Mouse (Mus musculus) forebrain, embryonic 15.5 days (tissue): ENCODE measurements around the gene Coro7. TPM values are rescaled to one million over a fixed set of nuclear protein-coding genes. Genes with fewer than 3 reads are reported as not detected.

Source experiments
- ATAC-seq: fragments of 200-750 bp; cut with Nextera tagmentation; replicated peaks from 2 replicates; pipeline ENCODE4 v1.8.0; 2017; ENCODE audit warnings: mild to moderate bottlenecking, moderate TSS enrichment, moderate library complexity
- H3K27ac ChIP-seq: fragments of 300-500 bp; sonication (generic); replicated peaks from 2 replicates; pipeline ENCODE4 v1.5.1; 2015; ENCODE audit warnings: mild to moderate bottlenecking, inconsistent platforms
- H3K27me3 ChIP-seq: fragments of 300-500 bp; sonication (generic); 2 replicates; pipeline ENCODE4 v1.6.1; 2015; ENCODE audit warnings: inconsistent platforms
- H3K36me3 ChIP-seq: fragments of 300-500 bp; sonication (generic); 2 replicates; pipeline ENCODE4 v1.6.1; 2015; ENCODE audit warnings: mild to moderate bottlenecking, inconsistent platforms
- H3K4me1 ChIP-seq: fragments of 300-500 bp; sonication (generic); 2 replicates; pipeline ENCODE4 v1.6.1; 2015; ENCODE audit warnings: inconsistent platforms
- H3K4me2 ChIP-seq: fragments of 300-500 bp; sonication (generic); replicated peaks from 2 replicates; pipeline ENCODE4 v1.6.1; 2015; ENCODE audit warnings: mild to moderate bottlenecking, inconsistent platforms
- H3K4me3 ChIP-seq: fragments of 300-500 bp; sonication (generic); 2 replicates; pipeline ENCODE4 v1.5.1; 2015; ENCODE audit warnings: mild to moderate bottlenecking, inconsistent platforms
- H3K9ac ChIP-seq: fragments of 300-500 bp; sonication (generic); replicated peaks from 2 replicates; pipeline ENCODE4 v1.6.1; 2015; ENCODE audit warnings: mild to moderate bottlenecking, inconsistent platforms
- H3K9me3 ChIP-seq: fragments of 300-500 bp; sonication (generic); 2 replicates; pipeline ENCODE4 v1.6.1; 2016; ENCODE audit warnings: inconsistent platforms
- WGBS: fragments of 180-500 bp; shearing (Covaris S2); methylation state at CpG from one replicate; pipeline ENCODE4 v1.1.7; 2015; ENCODE audit warnings: mixed read lengths; 5-methylcytosine and 5-hydroxymethylcytosine counted together
- polyA plus RNA-seq: library from polyadenylated mRNA; unstranded; fragments of >200 nt; fragmentation: Nextera tagmentation; extraction: Ambion mirVana; gene quantifications from 2 replicates; pipeline ENCODE4 v1.2.1, GENCODE M21; 2015

Gene Coro7
- polyA plus RNA-seq, 1 experiment from 2014 or later, result 25.0 TPM

- no peak overlapping the region for H3K4me2 ChIP-seq
These were observed 24.3 kb downstream of the Coro7 start for GRCm38 (mm10) chr16:4655251-4655734.

GRCm38 (mm10) chr16:4654706-4655105 lies 24.9 kb downstream of the Coro7 start:
- Histone ChIP-seq H3K27me3 (no peaks in the 10 kb centered on the region), H3K4me1 (peaks cover 9% of the 10 kb centered on the region), H3K9ac (no peak overlapping the region), H3K36me3 (peaks cover 10% of the 10 kb centered on the region; the same call in 1 of the 2 replicates), H3K4me3 (no peak overlapping the region), H3K27ac (no peak overlapping the region), H3K9me3 (no peaks in the 10 kb centered on the region), H3K4me2 (no peak overlapping the region)
- no peak for ATAC-seq
- 84% methylated on average over 10 of the region's 10 CpGs for WGBS

More at GRCm38 (mm10) chr16:4655251-4655734, 24.3 kb downstream of the Coro7 start:
- H3K4me3 ChIP-seq, result no peak overlapping the region
- 80% methylated on average over 4 of the region's 4 CpGs for WGBS
- H3K9ac ChIP-seq, result no peak overlapping the region
- H3K4me1 ChIP-seq, result peaks cover 9% of the 10 kb centered on the region
- peaks cover 10% of the 10 kb centered on the region; the same call in 1 of the 2 replicates for H3K36me3 ChIP-seq
- no peaks in the 10 kb centered on the region for H3K9me3 ChIP-seq
- no peak overlapping the region for H3K27ac ChIP-seq
- no peaks in the 10 kb centered on the region for H3K27me3 ChIP-seq
- no peak for ATAC-seq

- WGBS, result 79% methylated on average over 4 of the region's 4 CpGs
- Histone ChIP-seq H3K4me3 (no peak overlapping the region), H3K27me3 (no peaks in the 10 kb centered on the region), H3K9ac (no peak overlapping the region), H3K27ac (no peak overlapping the region), H3K4me1 (no peaks in the 10 kb centered on the region), H3K4me2 (no peak overlapping the region), H3K36me3 (peaks cover 10% of the 10 kb centered on the region; the same call in 1 of the 2 replicates), H3K9me3 (no peaks in the 10 kb centered on the region)
- ATAC-seq, result no peak
These were observed 26.7 kb downstream of the Coro7 start for GRCm38 (mm10) chr16:4652707-4653416.

- H3K27me3 ChIP-seq, result no peaks in the 10 kb centered on the region
- no peak overlapping the region for H3K4me3 ChIP-seq
- no peaks in the 10 kb centered on the region for H3K9me3 ChIP-seq
- no peak for ATAC-seq
- peaks cover 10% of the 10 kb centered on the region; the same call in 1 of the 2 replicates for H3K36me3 ChIP-seq
- H3K4me2 ChIP-seq, result no peak overlapping the region
- 57% methylated on average over 7 of the region's 7 CpGs for WGBS
- H3K4me1 ChIP-seq, result no peaks in the 10 kb centered on the region
- H3K9ac ChIP-seq, result no peak overlapping the region
- no peak overlapping the region for H3K27ac ChIP-seq
These were observed 28.0 kb downstream of the Coro7 start for GRCm38 (mm10) chr16:4651624-4652023.

- 100% methylated on average over 1 of the region's 1 CpGs for WGBS
- no peak overlapping the region for H3K4me2 ChIP-seq
- no peaks in the 10 kb centered on the region for H3K4me1 ChIP-seq
- H3K27ac ChIP-seq, result no peak overlapping the region
- H3K4me3 ChIP-seq, result no peak overlapping the region
- ATAC-seq, result no peak
- H3K9me3 ChIP-seq, result no peaks in the 10 kb centered on the region
- H3K27me3 ChIP-seq, result no peaks in the 10 kb centered on the region
- peaks cover 10% of the 10 kb centered on the region; the same call in 1 of the 2 replicates for H3K36me3 ChIP-seq
- no peak overlapping the region for H3K9ac ChIP-seq
These were observed 28.5 kb downstream of the Coro7 start for GRCm38 (mm10) chr16:4651081-4651480.

- H3K27me3 ChIP-seq, result no peaks in the 10 kb centered on the region
- 87% methylated on average over 3 of the region's 3 CpGs for WGBS
- no peak overlapping the region for H3K27ac ChIP-seq
- H3K4me3 ChIP-seq, result no peak overlapping the region
- no peak overlapping the region for H3K9ac ChIP-seq
- no peaks in the 10 kb centered on the region for H3K4me1 ChIP-seq
- H3K9me3 ChIP-seq, result no peaks in the 10 kb centered on the region
- peaks cover 9% of the 10 kb centered on the region; the same call in 1 of the 2 replicates for H3K36me3 ChIP-seq
- H3K4me2 ChIP-seq, result no peak overlapping the region
- no peak for ATAC-seq
These were observed 29.4 kb downstream of the Coro7 start for GRCm38 (mm10) chr16:4650161-4650560.

GRCm38 (mm10) chr16:4649692-4650091 lies 29.9 kb downstream of the Coro7 start:
- Histone ChIP-seq H3K36me3 (peaks cover 8% of the 10 kb centered on the region; the same call in 1 of the 2 replicates), H3K27me3 (no peaks in the 10 kb centered on the region), H3K9me3 (no peaks in the 10 kb centered on the region), H3K9ac (no peak overlapping the region), H3K27ac (no peak overlapping the region), H3K4me3 (no peak overlapping the region), H3K4me1 (no peaks in the 10 kb centered on the region), H3K4me2 (no peak overlapping the region)
- no peak for ATAC-seq
- 93% methylated on average over 11 of the region's 11 CpGs for WGBS

GRCm38 (mm10) chr16:4649211-4649610 lies 30.4 kb downstream of the Coro7 start:
- H3K4me3 ChIP-seq, result no peak overlapping the region
- peaks cover 8% of the 10 kb centered on the region; the same call in 1 of the 2 replicates for H3K36me3 ChIP-seq
- no peaks in the 10 kb centered on the region for H3K27me3 ChIP-seq
- WGBS, result 92% methylated on average over 5 of the region's 5 CpGs
- no peaks in the 10 kb centered on the region for H3K9me3 ChIP-seq
- peaks cover 3% of the 10 kb centered on the region for H3K4me1 ChIP-seq
- H3K9ac ChIP-seq, result no peak overlapping the region
- H3K4me2 ChIP-seq, result no peak overlapping the region
- ATAC-seq, result no peak
- H3K27ac ChIP-seq, result no peak overlapping the region

GRCm38 (mm10) chr16:4648416-4649023 lies 31.1 kb downstream of the Coro7 start:
- Histone ChIP-seq H3K4me3 (no peak overlapping the region), H3K4me1 (peaks cover 10% of the 10 kb centered on the region), H3K9ac (no peak overlapping the region), H3K27me3 (no peaks in the 10 kb centered on the region), H3K27ac (no peak overlapping the region), H3K4me2 (no peak overlapping the region), H3K9me3 (no peaks in the 10 kb centered on the region), H3K36me3 (peaks cover 8% of the 10 kb centered on the region; the same call in 1 of the 2 replicates)
- 87% methylated on average over 28 of the region's 28 CpGs for WGBS
- ATAC-seq, result no peak

GRCm38 (mm10) chr16:4647651-4648141 lies 31.9 kb downstream of the Coro7 start:
- Histone ChIP-seq H3K36me3 (peaks cover 8% of the 10 kb centered on the region; the same call in 1 of the 2 replicates), H3K27me3 (no peaks in the 10 kb centered on the region), H3K9me3 (no peaks in the 10 kb centered on the region), H3K4me1 (peaks cover 18% of the 10 kb centered on the region), H3K4me3 (no peak overlapping the region), H3K9ac (no peak overlapping the region), H3K27ac (no peak overlapping the region), H3K4me2 (no peak overlapping the region)
- ATAC-seq, result no peak
- WGBS, result 80% methylated on average over 13 of the region's 13 CpGs

GRCm38 (mm10) chr16:4646831-4647230 lies 32.7 kb downstream of the Coro7 start:
- Histone ChIP-seq H3K27ac (no peak overlapping the region; the same call in 1 of the 2 replicates), H3K4me2 (no peak overlapping the region), H3K9ac (no peak overlapping the region), H3K27me3 (no peaks in the 10 kb centered on the region), H3K4me3 (no peak overlapping the region), H3K9me3 (no peaks in the 10 kb centered on the region), H3K36me3 (peaks cover 5% of the 10 kb centered on the region; the same call in 1 of the 2 replicates), H3K4me1 (peaks cover 26% of the 10 kb centered on the region)
- ATAC-seq, result no peak
- WGBS, result 73% methylated on average over 4 of the region's 4 CpGs

GRCm38 (mm10) chr16:4645867-4646266 lies 33.7 kb downstream of the Coro7 start:
- no peaks in the 10 kb centered on the region for H3K27me3 ChIP-seq
- no peak overlapping the region for H3K4me2 ChIP-seq
- no peak overlapping the region for H3K27ac ChIP-seq
- H3K9ac ChIP-seq, result no peak overlapping the region
- H3K4me1 ChIP-seq, result peaks cover 32% of the 10 kb centered on the region
- no peaks in the 10 kb centered on the region for H3K9me3 ChIP-seq
- WGBS, result 74% methylated on average over 4 of the region's 4 CpGs
- H3K4me3 ChIP-seq, result no peak overlapping the region
- H3K36me3 ChIP-seq, result peaks cover 2% of the 10 kb centered on the region; the same call in 1 of the 2 replicates
- ATAC-seq, result no peak
